Mouse (Mus musculus): ENCODE data around the gene Spata13.

DNA sequence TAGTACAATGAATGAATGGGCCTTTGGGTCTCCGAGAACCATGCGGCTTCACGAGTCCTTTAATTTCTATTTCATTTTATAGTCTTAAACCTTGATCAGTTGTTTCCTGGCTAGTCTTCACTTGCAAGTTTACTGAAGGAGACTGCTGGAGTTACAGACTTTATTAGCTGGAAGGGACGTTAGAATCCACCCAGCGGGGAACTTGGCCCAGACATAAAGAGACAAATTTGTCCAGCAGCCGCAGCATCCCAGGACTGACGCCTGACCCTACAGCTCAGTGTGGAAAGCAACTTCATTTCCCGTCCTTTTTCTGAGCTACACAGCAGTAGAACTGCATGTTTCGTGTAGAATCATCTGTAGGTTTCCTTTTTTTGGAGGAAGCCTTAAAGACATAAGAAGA, 3.2 kb downstream of the Spata13 start:
- TF ChIP-seq CTCF (IDR thresholded peaks at IDR 0.05; ENCODE audit: low read depth) = no peak
- no peak for TF ChIP-seq EP300 (IDR thresholded peaks at IDR 0.05; ENCODE audit: low read depth)
